Mouse (Mus musculus) heart, embryonic 12.5 days (tissue): ENCODE data around the gene Gpr39. TPM values are rescaled to one million over a fixed set of nuclear protein-coding genes. Genes with fewer than 3 reads are reported as not detected.

Source experiments
- ATAC-seq: fragments of 200-750 bp; cut with Nextera tagmentation; 2 replicates; pipeline ENCODE4 v1.8.0; 2017; ENCODE audit warnings: moderate TSS enrichment, moderate library complexity; ENCODE audit not compliant: insufficient number of reproducible peaks, low FRiP score
- H3K27ac ChIP-seq: fragments of 300-500 bp; sonication (generic); 2 replicates; pipeline ENCODE4 v1.5.1; 2016; ENCODE audit warnings: mild to moderate bottlenecking, moderate library complexity; ENCODE audit not compliant: poor library complexity, severe bottlenecking
- H3K27me3 ChIP-seq: fragments of 300-500 bp; sonication (generic); replicated peaks from 2 replicates; pipeline ENCODE4 v1.6.1; 2016; ENCODE audit warnings: mild to moderate bottlenecking, moderate library complexity
- H3K36me3 ChIP-seq: fragments of 300-500 bp; sonication (generic); 2 replicates; pipeline ENCODE4 v1.6.1; 2016; ENCODE audit warnings: mild to moderate bottlenecking, moderate library complexity
- H3K4me1 ChIP-seq: fragments of 300-500 bp; sonication (generic); replicated peaks from 2 replicates; pipeline ENCODE4 v1.6.1; 2016; ENCODE audit warnings: mild to moderate bottlenecking
- H3K4me2 ChIP-seq: fragments of 300-500 bp; sonication (generic); 2 replicates; pipeline ENCODE4 v1.6.1; 2016; ENCODE audit warnings: mild to moderate bottlenecking, moderate library complexity
- H3K4me3 ChIP-seq: fragments of 300-500 bp; sonication (generic); 2 replicates; pipeline ENCODE4 v1.5.1; 2016; ENCODE audit warnings: mild to moderate bottlenecking
- H3K9ac ChIP-seq: fragments of 300-500 bp; sonication (generic); 2 replicates; pipeline ENCODE4 v1.6.1; 2016; ENCODE audit warnings: mild to moderate bottlenecking, moderate library complexity
- H3K9me3 ChIP-seq: fragments of 300-500 bp; sonication (generic); replicated peaks from 2 replicates; pipeline ENCODE4 v1.6.1; 2016; ENCODE audit warnings: mild to moderate bottlenecking, moderate library complexity
- WGBS: fragments of 180-500 bp; shearing (Covaris S2); methylation state at CpG from one replicate; pipeline ENCODE4 v1.1.7; 2016; 5-methylcytosine and 5-hydroxymethylcytosine counted together
- polyA plus RNA-seq: library from polyadenylated mRNA; unstranded; fragments of >200 nt; fragmentation: Nextera tagmentation; extraction: Ambion mirVana; gene quantifications from 2 replicates; pipeline ENCODE4 v1.2.1, GENCODE M21; 2016

The Gpr39 gene
- polyA plus RNA-seq, 1 experiment from 2014 or later = 2.6 TPM

GRCm38 (mm10) chr1:125911337-125911900, 234.6 kb downstream of the Gpr39 start:
- Histone ChIP-seq H3K27me3 (peaks cover 42% of the 10 kb centered on the region), H3K4me1 (peaks cover 23% of the 10 kb centered on the region), H3K4me3 (peak overlapping the region; percentile 54), H3K36me3 (no peaks in the 10 kb centered on the region), H3K4me2 (peak overlapping the region; percentile 83), H3K27ac (no peak overlapping the region), H3K9me3 (no peaks in the 10 kb centered on the region), H3K9ac (peak overlapping the region; percentile 59)
- under 1% methylated on average over 35 of the region's 35 CpGs for WGBS
- ATAC-seq = peak; percentile 60; the same call in 1 of the 2 replicates

- H3K27me3 ChIP-seq = peaks cover 42% of the 10 kb centered on the region
- under 1% methylated on average over 43 of the region's 43 CpGs for WGBS
- peak overlapping the region; percentile 59; the same call in 1 of the 2 replicates for H3K9ac ChIP-seq
- no peaks in the 10 kb centered on the region for H3K9me3 ChIP-seq
- H3K4me1 ChIP-seq = peaks cover 23% of the 10 kb centered on the region
- peak overlapping the region; percentile 54 for H3K4me3 ChIP-seq
- ATAC-seq = peak; percentile 72
- no peak overlapping the region for H3K27ac ChIP-seq
- H3K36me3 ChIP-seq = no peaks in the 10 kb centered on the region
- peak overlapping the region; percentile 83 for H3K4me2 ChIP-seq
These were observed 235.2 kb downstream of the Gpr39 start for GRCm38 (mm10) chr1:125911901-125912445.

GRCm38 (mm10) chr1:125912601-125913600, 236.1 kb downstream of the Gpr39 start, which contains the start of gene Lypd1:
TSS of gene Lypd1 (minus strand) at chr1:125913101.
- H3K4me2 ChIP-seq = peak within 1 kb of the TSS; percentile 83
- H3K9me3 ChIP-seq = no peaks in the 10 kb centered on the region
- H3K36me3 ChIP-seq = no peaks in the 10 kb centered on the region
- peaks cover 42% of the 10 kb centered on the region for H3K27me3 ChIP-seq
- H3K4me1 ChIP-seq = peaks cover 23% of the 10 kb centered on the region
- ATAC-seq = no peak
- H3K27ac ChIP-seq = no peak within 1 kb of the TSS
- peak within 1 kb of the TSS; percentile 54 for H3K4me3 ChIP-seq
- WGBS = 6% methylated on average over 30 of the region's 30 CpGs
- H3K9ac ChIP-seq = peak within 1 kb of the TSS; percentile 59; the same call in 1 of the 2 replicates

- H3K4me1 ChIP-seq = no peaks in the 10 kb centered on the region
- H3K4me2 ChIP-seq = no peak overlapping the region
- H3K36me3 ChIP-seq = no peaks in the 10 kb centered on the region
- no peak for ATAC-seq
- no peak overlapping the region for H3K9ac ChIP-seq
- no peak overlapping the region for H3K4me3 ChIP-seq
- H3K9me3 ChIP-seq = 0 out of 2 replicates have a peak, but pooled peaks cover 6% of the 10 kb centered on the region
- H3K27me3 ChIP-seq = peaks cover 4% of the 10 kb centered on the region
- H3K27ac ChIP-seq = no peak overlapping the region
- 89% methylated on average over 3 of the region's 3 CpGs for WGBS
These were observed 243.9 kb downstream of the Gpr39 start for GRCm38 (mm10) chr1:125920696-125921095.

- Histone ChIP-seq H3K4me2 (no peak overlapping the region), H3K27me3 (no peaks in the 10 kb centered on the region), H3K36me3 (no peaks in the 10 kb centered on the region), H3K4me1 (no peaks in the 10 kb centered on the region), H3K9ac (no peak overlapping the region), H3K27ac (no peak overlapping the region), H3K9me3 (0 out of 2 replicates have a peak, but pooled peaks cover 6% of the 10 kb centered on the region), H3K4me3 (no peak overlapping the region)
- 76% methylated on average over 2 of the region's 2 CpGs for WGBS
- no peak for ATAC-seq
These were observed 246.3 kb downstream of the Gpr39 start for GRCm38 (mm10) chr1:125923062-125923461.

Other genes with a start within 250 kb of the Gpr39 start
- gene Actr3, start 241.3 kb upstream of the Gpr39 start, polyA plus RNA-seq = 301 and 313 TPM in 2 replicates
- 60.1 and 65.4 TPM in 2 replicates for gene Slc35f5, start 116.4 kb upstream of the Gpr39 start, polyA plus RNA-seq
- gene Lypd1, start 236.1 kb downstream of the Gpr39 start, polyA plus RNA-seq = 0.59 and 1.8 TPM in 2 replicates